In genomic region chr7:99447323-99447722, GRCm38 (mm10) we compare ENCODE assay signal across 19 mouse cellular contexts. TPM values are rescaled to one million over a fixed set of nuclear protein-coding genes. Genes with fewer than 3 reads are reported as not detected.
"Had no signal": no experiment of that assay in that cellular context is flagged by ENCODE, and none has a peak within 500 bp of the region (broad histone marks: within the 10 kb centered on the region; RNA-seq: fewer than 3 reads in every experiment).

No protein-coding gene starts in this region.

- H3K9me3 ChIP-seq: limb, embryonic 15.5 days; liver, embryonic 12.5 days; midbrain, embryonic 10.5 days; neural tube, embryonic 12.5 days had no signal

- H3K4me3 ChIP-seq: limb, embryonic 15.5 days; liver, embryonic 12.5 days; midbrain, embryonic 10.5 days; myocyte; neural tube, embryonic 12.5 days had no signal

- H3K4me1 ChIP-seq: liver, embryonic 12.5 days had no signal

- ATAC-seq: liver, embryonic 12.5 days had no signal

- DNase-seq: kidney, adult 11 months; kidney, postnatal 25 days; layer of hippocampus, adult 9-11 months; layer of hippocampus, postnatal 36 days; lung, embryonic 14.5 days; lung, postnatal 10 days; lung, postnatal 4 days; midbrain, embryonic 14.5 days; right cerebral cortex, adult 18-20 months; right cerebral cortex, postnatal 25 days; thymus, adult 2 months; thymus, postnatal 25 days had no signal

- H3K36me3 ChIP-seq: limb, embryonic 15.5 days; liver, embryonic 12.5 days; midbrain, embryonic 10.5 days; neural tube, embryonic 12.5 days had no signal

- H3K27ac ChIP-seq: limb, embryonic 15.5 days; liver, embryonic 12.5 days; midbrain, embryonic 10.5 days; neural tube, embryonic 12.5 days; stomach, postnatal 0 days had no signal

- H3K4me2 ChIP-seq: limb, embryonic 15.5 days; liver, embryonic 12.5 days; lung, embryonic 14.5 days; neural tube, embryonic 12.5 days had no signal

- H3K27me3 ChIP-seq: limb, embryonic 15.5 days; neural tube, embryonic 12.5 days had no signal

- H3K9ac ChIP-seq: limb, embryonic 15.5 days; liver, embryonic 12.5 days; lung, embryonic 14.5 days; neural tube, embryonic 12.5 days had no signal

RNA-seq across cellular contexts. Expression of gene Klhl35, which starts 18.5 kb away (rescaled TPM):
- polyA plus RNA-seq: liver, embryonic 16.5 days; myocyte had no signal
